Mouse (Mus musculus) CD4-positive, CD25-positive, alpha-beta regulatory T cell, adult 4 months (primary cell): ENCODE measurements around the gene Cox17. TPM values are rescaled to one million over a fixed set of nuclear protein-coding genes. Genes with fewer than 3 reads are reported as not detected.
A peak's percentile ranks its signal among the peaks of the same experiment; 100 is the strongest.

ENCODE experiments used
- ATAC-seq: one replicate; pipeline ENCODE4 v1.8.0; 2017
- polyA plus RNA-seq, 2 experiments: library from polyadenylated mRNA; unstranded; fragments of 100-300 nt; shearing (Covaris generic); gene quantifications; one replicate each; pipeline ENCODE4 v1.2.1; 2017

Cox17 gene
- polyA plus RNA-seq, 2 experiments from 2014 or later, result 203 to 275 TPM

- no peak for ATAC-seq
Observed at GRCm38 (mm10) chr16:38349881-38350280, 3.1 kb downstream of the Cox17 start.

GRCm38 (mm10) chr16:38350361-38350855 is 3.6 kb downstream of the Cox17 start:
- no peak for ATAC-seq

- ATAC-seq, result no peak
Observed at GRCm38 (mm10) chr16:38350939-38351338, 4.1 kb downstream of the Cox17 start.

GRCm38 (mm10) chr16:38352031-38352430 is 5.2 kb downstream of the Cox17 start:
- ATAC-seq, result no peak

GRCm38 (mm10) chr16:38352851-38353250 is 6.1 kb downstream of the Cox17 start:
- peak; percentile 69 for ATAC-seq

GRCm38 (mm10) chr16:38353642-38354041 is 6.9 kb downstream of the Cox17 start:
- ATAC-seq, result peak; percentile 50

- ATAC-seq, result no peak
Observed at GRCm38 (mm10) chr16:38354185-38354913, 7.6 kb downstream of the Cox17 start.

- no peak for ATAC-seq
Observed at GRCm38 (mm10) chr16:38358256-38358812, 11.5 kb downstream of the Cox17 start.

GRCm38 (mm10) chr16:38359241-38359640 is 12.4 kb downstream of the Cox17 start:
- no peak for ATAC-seq

GRCm38 (mm10) chr16:38359857-38360256 is 13.1 kb downstream of the Cox17 start:
- peak; percentile 52 for ATAC-seq

- ATAC-seq, result peak; percentile 35
Observed at GRCm38 (mm10) chr16:38360317-38360716, 13.5 kb downstream of the Cox17 start.

GRCm38 (mm10) chr16:38361933-38362332 is 15.1 kb downstream of the Cox17 start, which contains the start of gene Popdc2:
Gene Popdc2, plus strand, starts transcription at chr16:38362209.
- ATAC-seq, result no peak

- ATAC-seq, result no peak
Observed at GRCm38 (mm10) chr16:38362493-38363255, 15.9 kb downstream of the Cox17 start.

- ATAC-seq, result no peak
Observed at GRCm38 (mm10) chr16:38363256-38363595, 16.4 kb downstream of the Cox17 start.

- no peak for ATAC-seq
Observed at GRCm38 (mm10) chr16:38363657-38364056, 16.9 kb downstream of the Cox17 start.

GRCm38 (mm10) chr16:38365390-38365789 is 18.6 kb downstream of the Cox17 start:
- ATAC-seq, result no peak

- ATAC-seq, result no peak
Observed at GRCm38 (mm10) chr16:38366231-38366630, 19.4 kb downstream of the Cox17 start.

- no peak for ATAC-seq
Observed at GRCm38 (mm10) chr16:38368336-38368735, 21.5 kb downstream of the Cox17 start.

GRCm38 (mm10) chr16:38369000-38369399 is 22.2 kb downstream of the Cox17 start:
- ATAC-seq, result no peak

GRCm38 (mm10) chr16:38369431-38369830 is 22.6 kb downstream of the Cox17 start:
- ATAC-seq, result no peak

- no peak for ATAC-seq
Observed at GRCm38 (mm10) chr16:38369992-38370484, 23.2 kb downstream of the Cox17 start.

GRCm38 (mm10) chr16:38370633-38371374 is 24.0 kb downstream of the Cox17 start:
- ATAC-seq, result no peak
